Mouse (Mus musculus) intestine, embryonic 14.5 days (tissue): ENCODE data around the gene Stoml1. TPM values are rescaled to one million over a fixed set of nuclear protein-coding genes. Genes with fewer than 3 reads are reported as not detected.

ENCODE experiments used
- ATAC-seq: fragments of 200-750 bp; cut with Nextera tagmentation; replicated peaks from 2 replicates; pipeline ENCODE4 v1.8.0; 2017; ENCODE audit warnings: low read depth, moderate number of reproducible peaks, moderate TSS enrichment, moderate library complexity; ENCODE audit not compliant: low FRiP score, low TSS enrichment
- DNase-seq: peaks from one replicate; pipeline ENCODE4 v3.0.0-alpha.2; 2018; ENCODE audit warnings: low spot score
- H3K27ac ChIP-seq: fragments of 300-500 bp; sonication (generic); 2 replicates; pipeline ENCODE4 v1.5.1; 2014; ENCODE audit warnings: low read depth, mild to moderate bottlenecking, control low read depth
- H3K27me3 ChIP-seq: fragments of 300-500 bp; sonication (generic); replicated peaks from 2 replicates; pipeline ENCODE4 v1.6.1; 2014; ENCODE audit warnings: low read length, control low read depth; ENCODE audit not compliant: control insufficient read depth, insufficient read depth
- H3K36me3 ChIP-seq: fragments of 300-500 bp; sonication (generic); 2 replicates; pipeline ENCODE4 v1.6.1; 2014; ENCODE audit warnings: low read length, control low read depth; ENCODE audit not compliant: control insufficient read depth, insufficient read depth
- H3K4me1 ChIP-seq: fragments of 300-500 bp; sonication (generic); replicated peaks from 2 replicates; pipeline ENCODE4 v1.6.1; 2014; ENCODE audit warnings: low read length, control low read depth, mixed read lengths; ENCODE audit not compliant: control insufficient read depth, insufficient read depth
- H3K4me2 ChIP-seq: fragments of 300-500 bp; sonication (generic); 2 replicates; pipeline ENCODE4 v1.6.1; 2014; ENCODE audit warnings: low read length
- H3K4me3 ChIP-seq: fragments of 300-500 bp; sonication (generic); 2 replicates; pipeline ENCODE4 v1.5.1; 2014; ENCODE audit warnings: low read depth, low read length, control low read depth, mixed read lengths
- H3K9ac ChIP-seq: fragments of 300-500 bp; sonication (generic); 2 replicates; pipeline ENCODE4 v1.6.1; 2014; ENCODE audit warnings: mild to moderate bottlenecking, low read length
- H3K9me3 ChIP-seq: fragments of 300-500 bp; sonication (generic); 2 replicates; pipeline ENCODE4 v1.6.1; 2016; ENCODE audit warnings: low read length, control low read depth; ENCODE audit not compliant: control insufficient read depth
- WGBS: fragments of 180-500 bp; shearing (Covaris S2); extraction: QIAGEN DNeasy Blood & Tissue Kit; methylation state at CpG from one replicate; pipeline ENCODE4 v1.1.7; 2014; 5-methylcytosine and 5-hydroxymethylcytosine counted together
- polyA plus RNA-seq: library from polyadenylated mRNA; unstranded; fragments of >200 nt; fragmentation: Nextera tagmentation; extraction: Ambion mirVana; gene quantifications from 2 replicates; pipeline ENCODE4 v1.2.1, GENCODE M21; 2014

The Stoml1 gene
- polyA plus RNA-seq, 1 experiment from 2014 or later: 21.3 TPM

DNA sequence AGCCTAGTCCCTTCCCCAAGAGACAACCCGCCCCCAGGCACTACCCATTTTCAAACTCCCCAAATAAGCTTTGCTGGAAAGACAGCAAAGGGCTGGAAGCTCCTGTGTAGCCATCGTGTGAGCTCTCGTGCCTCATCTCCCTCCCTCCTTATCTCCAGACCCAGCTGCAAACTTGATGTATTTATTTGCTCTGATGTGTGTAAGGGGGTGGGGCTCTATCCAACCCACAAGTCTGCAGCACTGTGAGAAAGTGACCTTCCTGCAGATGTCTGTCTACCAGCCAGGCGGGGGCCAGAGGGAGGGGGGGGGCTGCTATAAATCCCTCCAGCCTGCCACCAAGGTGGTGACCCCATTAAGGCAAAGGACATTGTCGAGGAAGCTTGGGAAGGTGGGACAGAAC is 39.1 kb upstream of the Stoml1 start:
- H3K36me3 ChIP-seq: no peaks in the 10 kb centered on the region
- DNase-seq (no peak), ATAC-seq (0 out of 2 replicates have a peak, but pooled peaks have one; percentile 30)
- H3K9me3 ChIP-seq: no peaks in the 10 kb centered on the region
- no peak overlapping the region for H3K9ac ChIP-seq
- peaks cover 19% of the 10 kb centered on the region for H3K4me1 ChIP-seq
- 8% methylated on average over 5 of the region's 5 CpGs for WGBS
- H3K4me2 ChIP-seq: no peak overlapping the region
- no peaks in the 10 kb centered on the region for H3K27me3 ChIP-seq
- H3K27ac ChIP-seq: no peak overlapping the region
- no peak overlapping the region for H3K4me3 ChIP-seq

DNA sequence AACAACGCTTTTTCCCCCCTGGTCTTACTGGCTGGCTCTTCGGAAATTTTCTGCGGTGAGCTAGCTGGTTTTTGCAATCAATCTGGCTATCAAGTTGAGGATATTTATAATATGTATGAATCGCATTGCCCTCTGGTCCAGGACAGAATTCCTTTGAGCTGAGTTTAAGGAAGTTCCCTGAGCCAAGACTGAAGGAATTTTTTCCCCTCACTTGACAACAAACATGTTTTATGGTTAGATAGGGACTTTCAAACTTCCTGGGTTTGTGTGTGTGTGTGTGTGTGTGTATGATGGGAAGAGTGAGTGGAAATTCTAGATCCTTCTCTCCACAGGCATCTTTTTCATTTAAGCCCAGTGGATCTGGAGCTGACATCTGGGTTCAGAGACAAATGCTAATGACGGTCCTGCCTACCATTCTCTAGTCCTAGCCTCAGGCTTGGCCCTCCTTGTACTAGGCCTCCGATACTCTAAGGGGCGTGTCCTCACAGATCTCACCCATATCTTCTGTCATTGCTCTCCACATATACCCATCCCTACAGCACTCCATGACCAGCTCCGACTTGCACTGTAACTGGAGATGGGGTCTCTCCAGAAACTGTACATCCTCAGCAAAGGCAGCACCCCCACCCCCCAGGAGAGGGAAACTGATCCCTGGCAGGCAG is 38.3 kb upstream of the Stoml1 start:
- Histone ChIP-seq H3K4me2 (no peak overlapping the region), H3K4me3 (no peak overlapping the region), H3K9ac (no peak overlapping the region), H3K27ac (peak overlapping the region; percentile 47; the same call in 1 of the 2 replicates), H3K27me3 (no peaks in the 10 kb centered on the region), H3K9me3 (no peaks in the 10 kb centered on the region), H3K36me3 (peaks cover 3% of the 10 kb centered on the region), H3K4me1 (peaks cover 19% of the 10 kb centered on the region)
- ATAC-seq (no peak), DNase-seq (no peak)
- WGBS: 40% methylated on average over 8 of the region's 8 CpGs

DNA sequence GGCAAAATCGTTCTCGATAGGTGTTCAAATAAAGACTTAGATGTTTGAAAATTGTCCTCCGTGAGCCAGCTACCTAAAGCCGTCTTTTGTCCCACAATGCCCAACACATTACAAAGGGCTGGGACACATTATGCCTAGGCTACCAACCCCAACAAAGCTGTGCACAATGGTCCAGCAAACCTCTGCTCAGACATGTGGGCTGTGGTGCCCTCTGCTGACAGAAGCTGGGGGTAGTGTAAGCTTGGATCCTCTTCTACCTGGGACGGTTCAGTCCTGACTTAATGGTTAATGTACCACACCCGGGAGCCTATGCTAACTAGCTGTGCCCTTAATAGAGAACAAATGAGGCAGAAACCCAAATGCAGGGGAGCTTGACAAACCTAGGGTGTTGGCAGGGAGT is 36.6 kb upstream of the Stoml1 start:
- Histone ChIP-seq H3K4me3 (no peak overlapping the region), H3K4me2 (no peak overlapping the region), H3K27ac (no peak overlapping the region), H3K27me3 (no peaks in the 10 kb centered on the region), H3K4me1 (peaks cover 19% of the 10 kb centered on the region), H3K9me3 (no peaks in the 10 kb centered on the region), H3K9ac (no peak overlapping the region), H3K36me3 (peaks cover 12% of the 10 kb centered on the region)
- DNase-seq (no peak), ATAC-seq (no peak)
- 59% methylated on average over 6 of the region's 6 CpGs for WGBS

DNA sequence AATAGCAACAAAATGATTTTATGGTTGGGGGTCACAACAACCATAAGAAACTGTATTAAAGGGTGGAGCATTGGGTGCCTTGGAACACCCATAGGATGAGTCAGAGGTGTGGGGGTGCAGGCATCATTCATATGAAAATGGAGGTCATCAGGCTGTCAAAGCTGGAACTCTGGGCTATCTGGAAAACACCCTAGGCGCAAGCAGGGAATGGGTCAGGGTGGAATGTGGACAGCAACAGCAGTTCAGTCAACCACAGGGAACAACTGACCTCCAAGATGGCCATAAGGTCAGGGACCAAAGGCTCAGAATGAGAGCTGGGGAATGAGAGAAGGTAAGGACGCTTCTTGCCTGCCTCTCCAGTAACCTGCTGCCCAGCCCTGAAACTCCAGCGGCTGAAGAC is 34.4 kb upstream of the Stoml1 start:
- WGBS: 94% methylated on average over 3 of the region's 3 CpGs
- H3K4me2 ChIP-seq: no peak overlapping the region
- no peak overlapping the region for H3K9ac ChIP-seq
- H3K27me3 ChIP-seq: no peaks in the 10 kb centered on the region
- ATAC-seq: no peak
- H3K27ac ChIP-seq: no peak overlapping the region
- H3K36me3 ChIP-seq: peaks cover 22% of the 10 kb centered on the region
- no peak for DNase-seq
- no peaks in the 10 kb centered on the region for H3K9me3 ChIP-seq
- no peak overlapping the region for H3K4me3 ChIP-seq
- H3K4me1 ChIP-seq: peaks cover 15% of the 10 kb centered on the region

DNA sequence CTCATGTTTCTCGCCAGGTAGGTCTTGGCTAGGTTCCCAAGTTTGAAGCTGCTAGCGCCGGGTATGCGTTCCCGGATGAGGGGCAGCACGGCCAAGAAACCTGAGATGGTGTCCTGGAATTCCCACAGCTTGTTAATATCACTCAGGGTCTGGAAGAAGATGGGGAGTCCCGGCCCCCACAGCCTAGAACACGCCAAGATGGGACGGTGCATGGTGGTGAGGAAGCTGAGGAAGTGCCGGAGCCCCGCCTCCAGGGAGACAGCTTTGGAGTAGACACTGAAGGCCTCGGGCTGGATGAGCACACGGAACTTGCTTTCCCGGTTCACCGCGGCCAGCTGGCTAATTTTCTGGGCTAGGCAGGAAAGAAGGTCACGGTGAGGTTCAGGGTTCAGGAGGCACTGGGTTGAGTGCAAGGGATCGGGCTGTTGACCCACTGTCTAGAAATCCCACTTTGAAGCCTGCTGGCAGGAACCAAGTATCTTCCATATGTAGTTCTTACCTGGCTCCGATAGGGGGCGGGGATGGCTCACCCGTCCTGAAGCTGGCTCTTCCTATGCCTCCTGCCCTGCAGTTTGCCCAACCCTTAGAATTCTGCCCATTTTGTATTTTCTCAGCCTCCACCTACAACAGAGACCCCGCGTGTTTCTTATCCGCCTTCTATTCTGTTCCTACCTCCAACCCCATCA is 32.6 kb upstream of the Stoml1 start:
- Histone ChIP-seq H3K27me3 (no peaks in the 10 kb centered on the region), H3K27ac (no peak overlapping the region), H3K9me3 (no peaks in the 10 kb centered on the region), H3K9ac (no peak overlapping the region), H3K4me1 (no peaks in the 10 kb centered on the region), H3K4me3 (no peak overlapping the region), H3K36me3 (peaks cover 31% of the 10 kb centered on the region), H3K4me2 (no peak overlapping the region)
- DNase-seq (no peak), ATAC-seq (no peak)
- WGBS: 69% methylated on average over 24 of the region's 24 CpGs

DNA sequence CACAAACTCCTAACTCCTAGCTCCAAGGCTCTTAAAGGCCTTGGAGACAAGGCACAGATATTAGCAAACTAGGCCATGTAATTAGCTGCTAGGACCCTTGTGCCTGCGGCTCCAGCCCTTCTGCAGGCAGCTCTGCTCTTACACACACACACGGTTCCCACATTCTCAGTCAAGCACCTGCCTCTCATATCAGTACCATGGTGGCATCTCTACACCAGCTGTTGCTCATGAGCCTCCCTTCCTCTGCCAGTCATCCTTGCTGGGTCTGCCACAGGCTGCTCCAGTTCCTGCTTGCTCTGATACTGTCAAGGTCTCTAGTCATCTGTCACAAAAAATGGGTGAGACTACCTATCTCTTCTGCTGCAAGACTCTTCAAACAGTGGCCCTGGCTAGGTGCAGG is 28.6 kb upstream of the Stoml1 start:
- no peak overlapping the region for H3K4me2 ChIP-seq
- ATAC-seq: no peak
- H3K27ac ChIP-seq: no peak overlapping the region
- no peak for DNase-seq
- no peaks in the 10 kb centered on the region for H3K27me3 ChIP-seq
- H3K9ac ChIP-seq: no peak overlapping the region
- no peaks in the 10 kb centered on the region for H3K4me1 ChIP-seq
- no peaks in the 10 kb centered on the region for H3K9me3 ChIP-seq
- 92% methylated on average over 2 of the region's 2 CpGs for WGBS
- H3K36me3 ChIP-seq: peaks cover 58% of the 10 kb centered on the region
- H3K4me3 ChIP-seq: no peak overlapping the region

DNA sequence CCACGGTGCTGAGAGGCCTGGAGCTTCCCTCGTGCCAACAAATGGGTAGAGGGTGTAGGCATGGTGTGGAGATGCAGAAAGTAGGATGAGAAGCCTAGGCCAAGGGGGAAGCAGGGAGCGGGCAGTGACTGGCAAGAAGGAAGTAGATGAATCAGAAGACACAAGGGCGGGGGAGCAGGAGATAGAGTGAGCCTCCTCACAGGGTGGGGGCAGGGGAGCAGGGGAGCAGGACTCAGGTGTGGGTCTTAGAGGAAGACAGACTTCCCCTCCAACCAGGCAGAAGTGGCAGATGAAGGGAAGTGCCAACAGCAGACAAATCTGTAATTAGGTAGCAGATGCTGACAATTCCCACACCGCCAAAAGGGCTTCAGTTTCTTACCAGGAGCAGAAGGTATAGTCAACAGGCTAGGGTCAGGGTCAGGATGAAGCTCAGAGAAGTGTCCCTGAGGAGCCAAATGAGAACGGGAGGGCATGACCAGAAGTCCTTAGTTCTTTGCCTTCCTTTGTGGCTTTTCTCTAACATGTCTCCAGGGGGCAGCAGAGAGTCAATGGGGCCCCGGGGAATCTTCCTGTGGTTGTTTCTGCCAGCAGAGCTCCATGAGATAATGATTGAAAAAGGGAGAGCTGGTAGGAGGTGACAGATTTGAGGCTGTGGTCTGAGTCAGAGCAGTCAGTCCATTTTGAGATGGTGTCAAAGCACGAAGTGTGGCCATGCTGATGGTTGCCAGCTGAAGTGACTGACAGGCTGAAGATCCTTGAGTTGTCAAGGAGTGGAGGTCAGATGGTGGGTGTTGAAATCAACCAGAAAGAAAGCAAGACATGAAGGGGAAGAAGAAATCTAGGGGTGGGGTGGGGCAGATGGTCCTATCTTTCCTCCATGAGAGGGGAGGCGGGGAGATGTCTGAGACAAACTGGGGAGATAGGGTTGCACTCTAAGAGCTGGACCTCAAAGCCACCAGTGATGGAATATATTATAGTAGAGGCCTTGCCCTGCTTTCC is 26.8 kb upstream of the Stoml1 start:
- Histone ChIP-seq H3K9ac (no peak overlapping the region), H3K27ac (no peak overlapping the region), H3K4me1 (no peaks in the 10 kb centered on the region), H3K4me3 (no peak overlapping the region), H3K4me2 (no peak overlapping the region), H3K9me3 (no peaks in the 10 kb centered on the region), H3K36me3 (peaks cover 64% of the 10 kb centered on the region), H3K27me3 (no peaks in the 10 kb centered on the region)
- DNase-seq: peak; percentile 74
- WGBS: 69% methylated on average over 9 of the region's 9 CpGs
- ATAC-seq: no peak

DNA sequence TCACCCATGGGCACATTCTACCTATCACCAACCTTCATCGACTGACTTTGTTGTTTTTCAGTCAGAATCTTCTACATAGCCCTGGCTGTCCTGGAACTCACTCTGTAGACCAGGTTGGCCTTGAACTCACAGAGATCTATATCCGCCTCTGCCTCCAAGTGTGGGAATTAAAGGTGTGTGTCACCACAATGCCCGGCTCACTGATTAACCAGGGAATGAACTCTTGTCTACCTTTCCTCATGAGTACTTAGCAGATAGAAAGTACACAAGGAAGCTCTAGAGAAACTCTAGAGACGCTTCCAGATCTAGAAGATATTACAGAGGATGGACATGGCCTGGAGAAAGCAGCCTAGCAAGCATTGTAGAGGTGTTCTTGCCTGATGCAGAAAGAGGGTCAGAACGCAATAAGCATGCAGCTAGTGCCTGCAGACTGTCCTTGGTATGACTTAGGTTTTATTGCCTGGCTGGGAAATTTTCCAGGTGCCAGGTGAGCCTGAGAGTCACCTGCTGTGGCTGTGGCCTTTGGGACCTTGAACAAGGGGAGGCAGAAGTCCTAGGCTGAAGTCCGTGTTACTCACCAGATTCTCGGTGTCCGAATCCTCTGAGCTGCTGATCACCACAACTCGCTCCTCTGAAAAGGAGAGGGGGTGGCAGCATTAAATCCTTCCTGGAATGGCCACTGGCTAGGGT is 24.0 kb upstream of the Stoml1 start:
- H3K27ac ChIP-seq: no peak overlapping the region
- ATAC-seq (no peak), DNase-seq (no peak)
- no peak overlapping the region for H3K9ac ChIP-seq
- H3K27me3 ChIP-seq: no peaks in the 10 kb centered on the region
- H3K4me1 ChIP-seq: no peaks in the 10 kb centered on the region
- H3K9me3 ChIP-seq: no peaks in the 10 kb centered on the region
- no peak overlapping the region for H3K4me3 ChIP-seq
- no peak overlapping the region for H3K4me2 ChIP-seq
- peaks cover 63% of the 10 kb centered on the region for H3K36me3 ChIP-seq
- WGBS: 92% methylated on average over 9 of the region's 9 CpGs
